10 mouse cellular contexts compared by ENCODE assay signal in the genomic region with DNA sequence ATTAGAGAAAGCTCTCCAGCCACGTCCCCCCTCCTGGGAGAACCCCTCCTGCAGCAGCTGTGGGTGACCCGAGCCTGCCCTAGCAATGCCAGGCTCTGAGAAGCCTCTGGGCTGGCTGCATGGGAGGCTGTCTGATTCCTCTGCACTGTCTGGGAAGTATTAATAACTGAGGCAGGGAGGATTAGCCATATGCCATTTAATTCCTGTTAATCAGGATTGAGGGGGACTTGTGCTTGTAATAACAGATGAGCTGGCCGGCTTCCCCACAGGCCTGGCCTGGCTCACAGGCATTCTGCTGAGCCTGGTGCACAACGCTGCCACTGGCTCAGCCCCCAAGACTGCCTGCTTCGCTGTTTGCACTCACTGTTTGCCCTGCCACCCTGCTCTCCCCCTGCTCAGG. TPM values are rescaled to one million over a fixed set of nuclear protein-coding genes. Genes with fewer than 3 reads are reported as not detected.
DNase-seq lines count a peak whose midpoint lies in the region; ATAC-seq lines count a peak whose summit lies in the region.
"Had no signal": no experiment of that assay in that cellular context is flagged by ENCODE, and none has a peak within 500 bp of the region (broad histone marks: within the 10 kb centered on the region; RNA-seq: fewer than 3 reads in every experiment).

No protein-coding gene starts in this region.

- H3K4me2 ChIP-seq in hindbrain, embryonic 15.5 days = no peak overlapping the region
- 0 out of 2 replicates have a peak overlapping the region, but pooled peaks have one; percentile 5 for H3K4me2 ChIP-seq in midbrain, embryonic 14.5 days (ENCODE audit: low read length)

- intact Hi-C loops in heart, postnatal 36 days (cut with DNase I) = no loop called here
- intact Hi-C loops in left cerebral cortex, postnatal 25 days (cut with DNase I) = no loop called here

- H3K4me3 ChIP-seq in hindbrain, embryonic 15.5 days = no peak overlapping the region
- no peak overlapping the region for H3K4me3 ChIP-seq in midbrain, embryonic 14.5 days (replicated peaks; ENCODE audit: low read depth, low read length)
- H3K4me3 ChIP-seq: heart, embryonic 10.5 days had no signal

- H3K4me1 ChIP-seq in hindbrain, embryonic 15.5 days (replicated peaks) = peaks cover 6% of the 10 kb centered on the region
- H3K4me1 ChIP-seq in midbrain, embryonic 14.5 days (ENCODE audit: control insufficient read depth, insufficient read depth, low read length) = peaks cover 6% of the 10 kb centered on the region; the same call in 1 of the 2 replicates

- H3K9me3 ChIP-seq in hindbrain, embryonic 15.5 days = no peaks in the 10 kb centered on the region
- H3K9me3 ChIP-seq in midbrain, embryonic 14.5 days (ENCODE audit: control insufficient read depth, low read length) = no peaks in the 10 kb centered on the region
- H3K9me3 ChIP-seq: heart, embryonic 10.5 days had no signal

- WGBS in hindbrain, embryonic 15.5 days = 17% methylated on average over 5 of the region's 5 CpGs
- 7% methylated on average over 5 of the region's 5 CpGs for WGBS in midbrain, embryonic 14.5 days

- peak; percentile 80 for DNase-seq in cerebellum, postnatal 14 days
- DNase-seq in cerebellum, adult 18-20 months = no peak
- DNase-seq in brain, adult 2 months (ENCODE audit: low read depth, low spot score) = peak; percentile 70
- peak; percentile 75 for DNase-seq in midbrain, embryonic 14.5 days
- no peak for DNase-seq in heart, postnatal 36 days
- DNase-seq in left cerebral cortex, postnatal 25 days (ENCODE audit: low spot score in 2 of 2) = no peak
- DNase-seq: lung, adult 2 months had no signal

- H3K27ac ChIP-seq in hindbrain, embryonic 15.5 days (replicated peaks) = no peak overlapping the region
- peak overlapping the region; percentile 32 for H3K27ac ChIP-seq in midbrain, embryonic 14.5 days (replicated peaks; ENCODE audit: low read depth, low read length)
- H3K27ac ChIP-seq: heart, embryonic 10.5 days had no signal

- peak; percentile 65; the same call in 1 of the 2 replicates for ATAC-seq in hindbrain, embryonic 15.5 days (ENCODE audit: low FRiP score, low read depth)
- peak; percentile 78; the same call in 1 of the 2 replicates for ATAC-seq in midbrain, embryonic 14.5 days (ENCODE audit: low FRiP score, low TSS enrichment)
- no peak for ATAC-seq in inflammation-experienced regulatory T-cells, adult 6 months

- H3K36me3 ChIP-seq in hindbrain, embryonic 15.5 days = no peaks in the 10 kb centered on the region
- no peaks in the 10 kb centered on the region for H3K36me3 ChIP-seq in midbrain, embryonic 14.5 days (ENCODE audit: control insufficient read depth, insufficient read depth, low read length)
- H3K36me3 ChIP-seq: heart, embryonic 10.5 days had no signal

- H3K9ac ChIP-seq in hindbrain, embryonic 15.5 days = no peak overlapping the region
- H3K9ac ChIP-seq in midbrain, embryonic 14.5 days (replicated peaks; ENCODE audit: low read length) = peak overlapping the region; percentile 35; the same call in 1 of the 2 replicates

- H3K27me3 ChIP-seq in hindbrain, embryonic 15.5 days = no peaks in the 10 kb centered on the region
- no peaks in the 10 kb centered on the region for H3K27me3 ChIP-seq in midbrain, embryonic 14.5 days (ENCODE audit: control insufficient read depth, insufficient read depth, low read length)

RNA-seq across cellular contexts. Expression of a gene that starts 18.9 kb away (rescaled TPM):
- polyA plus RNA-seq in hindbrain, embryonic 15.5 days (2015; fragmentation: Nextera tagmentation; extraction: Ambion mirVana) = 46.7 and 49.9 TPM in 2 replicates
- polyA plus RNA-seq in midbrain, embryonic 14.5 days (2014; fragmentation: Nextera tagmentation; extraction: Ambion mirVana) = 46.9 and 62.4 TPM in 2 replicates
- total RNA-seq in heart, postnatal 36 days (2021) = 10 to 100 TPM; 14.3 to 18.3 TPM
- under 1 TPM in 2 of 3 experiments, not detected in 1; 0.74 to 0.95 TPM for polyA plus RNA-seq in inflammation-experienced regulatory T-cells, adult 6 months (2017; shearing (Covaris generic))
- 10 to 100 TPM; 30.7 to 33.4 TPM for total RNA-seq in left cerebral cortex, postnatal 25 days (2021)

Comparison
In these comparisons a context has a peak if more than half of its experiments do, and no peak if none do; other contexts are left out.
1. DNase-seq: peak in cerebellum, postnatal 14 days (2 of 2), brain, adult 2 months (single experiment) and midbrain, embryonic 14.5 days (single experiment); none in cerebellum, adult 18-20 months (0 of 2), heart, postnatal 36 days (0 of 2) and left cerebral cortex, postnatal 25 days (0 of 2).
2. RNA of a gene that starts 18.9 kb away (polyA plus RNA-seq): 46.9 to 62.4 TPM in midbrain, embryonic 14.5 days and 46.7 to 49.9 TPM in hindbrain, embryonic 15.5 days; 0.74 to 0.95 TPM in inflammation-experienced regulatory T-cells, adult 6 months; every median in the first group is over 10 times any median in the second.